Mouse (Mus musculus) stomach, adult 2 months (tissue): Measurements from ENCODE around the gene Abcf1. TPM values are rescaled to one million over a fixed set of nuclear protein-coding genes. Genes with fewer than 3 reads are reported as not detected.

ENCODE experiments used
- polyA plus RNA-seq: library from polyadenylated mRNA; depleted of rRNA; stranded (reverse); fragments of >200 nt; gene quantifications from 2 replicates; pipeline ENCODE4 v1.2.3, GENCODE M21; 2012; rRNA removed

Abcf1 gene
- polyA plus RNA-seq = 39.1 and 41.5 TPM in 2 replicates

DNA sequence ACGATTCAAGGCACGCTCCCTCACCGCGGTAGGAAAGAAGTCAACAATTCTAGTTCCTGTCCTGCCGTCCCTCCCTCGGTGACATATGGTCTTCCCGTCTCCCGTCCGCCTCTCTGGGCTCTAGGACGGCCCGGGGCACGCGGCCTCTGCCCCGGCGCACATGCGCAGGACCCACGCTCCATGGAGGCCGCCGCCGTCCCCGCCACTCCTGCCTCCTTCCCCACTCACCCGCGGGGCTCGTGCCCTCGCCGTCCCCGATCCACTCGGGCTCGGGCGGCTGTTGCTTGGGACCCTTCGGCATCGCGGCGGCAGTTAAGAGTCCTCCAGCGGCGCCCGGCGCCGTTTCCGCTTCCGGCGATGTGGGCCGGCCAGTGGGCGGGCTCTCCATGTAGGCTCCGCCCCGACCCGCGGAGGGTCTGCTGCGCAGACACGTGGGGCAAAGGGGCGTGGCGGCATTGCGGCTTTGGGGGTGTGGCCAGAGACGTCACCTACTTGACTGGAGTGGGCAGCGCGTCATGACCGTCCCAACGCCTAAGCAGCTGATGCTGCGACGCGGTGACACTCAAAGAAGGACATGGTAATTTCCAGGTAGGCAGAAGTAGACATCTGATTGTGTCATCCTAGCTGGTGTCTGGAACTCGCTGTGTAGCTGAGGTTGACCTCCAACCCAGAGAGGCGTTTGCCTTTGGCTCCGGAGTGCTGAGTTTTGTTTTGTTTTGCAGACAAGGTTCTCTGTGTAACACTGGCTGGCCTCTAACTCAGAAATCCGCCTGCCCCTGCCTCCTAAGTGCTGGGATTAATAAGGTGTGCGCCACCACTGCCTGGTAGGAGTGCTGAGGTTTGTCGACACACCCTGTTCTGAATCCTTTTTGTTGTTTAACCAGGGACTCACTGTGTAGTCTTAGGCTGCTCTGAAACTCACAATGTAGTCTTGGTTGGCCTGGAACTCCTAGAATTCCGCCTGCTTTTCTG lies at the start of gene Abcf1:
Gene Abcf1 (minus strand): TSS at position 344 of the 972 bp plus-strand sequence.

DNA sequence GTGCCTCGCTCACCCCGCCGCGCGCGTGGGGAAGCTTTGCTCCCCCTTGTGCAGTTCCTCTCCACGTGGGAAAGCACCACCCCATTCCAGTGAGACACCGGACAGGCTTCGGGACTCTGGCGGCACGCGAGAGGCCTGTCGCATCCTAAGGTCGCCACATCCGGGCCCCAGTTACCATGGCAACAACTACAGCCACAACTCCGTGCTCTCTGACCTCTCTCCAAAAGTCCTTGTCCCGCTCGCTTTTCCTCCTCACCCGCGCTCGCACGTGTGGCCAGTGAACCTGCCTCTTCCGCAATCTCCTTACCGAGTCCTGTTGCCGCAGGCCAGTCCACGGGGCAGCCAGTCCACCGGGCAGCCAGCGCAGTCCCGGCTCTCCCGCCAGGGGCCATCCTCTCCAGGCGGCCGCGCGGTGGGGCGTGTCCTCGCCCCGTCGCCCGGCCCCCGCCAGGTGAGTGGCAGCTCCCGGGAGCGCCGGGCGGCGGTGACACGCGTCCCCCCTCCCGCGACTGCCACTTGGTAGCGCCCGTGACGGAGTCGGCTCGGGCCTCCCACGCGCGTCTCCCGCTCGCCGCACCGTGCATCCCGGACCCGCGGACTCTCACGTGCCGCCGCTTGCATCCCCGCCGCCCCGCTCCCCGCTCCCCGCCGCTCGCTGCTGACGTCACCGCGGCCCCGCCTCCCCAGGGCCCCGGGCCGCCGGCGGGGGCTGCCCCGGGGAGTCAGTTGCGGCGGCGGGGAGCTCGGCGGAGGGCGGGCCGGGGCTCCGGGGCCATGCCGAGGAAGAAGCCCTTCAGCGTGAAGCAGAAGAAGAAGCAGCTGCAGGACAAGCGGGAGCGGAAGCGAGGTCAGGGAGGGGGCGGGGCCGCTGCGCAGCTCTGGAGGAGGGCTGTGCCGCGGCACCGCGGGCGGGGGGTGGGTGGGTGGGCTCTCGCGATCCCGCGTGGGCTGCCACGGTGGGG lies 10.1 kb upstream of the Abcf1 start, which contains the start of the genes Gnl1 and Prr3:
Gene Gnl1 (plus strand): TSS at position 451 of the 962 bp plus-strand sequence.
Gene Prr3 (minus strand): TSS at position 836 of the 962 bp plus-strand sequence.

GRCm38 (mm10) chr17:35916297-35917142 lies 53.0 kb downstream of the Abcf1 start, which contains the start of the genes Mrps18b and Ppp1r10:
TSS of gene Mrps18b (minus strand) at chr17:35916389.
TSS of gene Ppp1r10 (plus strand) at chr17:35916434.

GRCm38 (mm10) chr17:35909919-35910369 lies 59.6 kb downstream of the Abcf1 start, which contains the start of gene Atat1:
TSS of gene Atat1 (minus strand) at chr17:35910075.

Other genes starting within 250 kb of the Abcf1 start
- gene Ier3, start 148.1 kb downstream of the Abcf1 start, polyA plus RNA-seq = 23.9 and 30.3 TPM in 2 replicates
- 22.0 and 23.0 TPM in 2 replicates for gene Flot1, start 146.5 kb downstream of the Abcf1 start, polyA plus RNA-seq
- 102 and 111 TPM in 2 replicates for gene Tubb5, start 131.5 kb downstream of the Abcf1 start, polyA plus RNA-seq
- 1.1 and 2.2 TPM in 2 replicates for gene Mdc1, start 128.2 kb downstream of the Abcf1 start, polyA plus RNA-seq
- gene Nrm, start 108.4 kb downstream of the Abcf1 start, polyA plus RNA-seq = 9.1 and 10.5 TPM in 2 replicates
- gene Ppp1r18, start 104.2 kb downstream of the Abcf1 start, polyA plus RNA-seq = 12.3 and 16.8 TPM in 2 replicates
- 20.6 and 21.0 TPM in 2 replicates for gene Dhx16, start 89.9 kb downstream of the Abcf1 start, polyA plus RNA-seq
- gene 2310061I04Rik, start 72.3 kb downstream of the Abcf1 start, polyA plus RNA-seq = 53.9 and 85.6 TPM in 2 replicates
- gene Atat1, start 59.7 kb downstream of the Abcf1 start, polyA plus RNA-seq = 22.6 and 22.8 TPM in 2 replicates
- 38.4 and 50.2 TPM in 2 replicates for gene Mrps18b, start 53.4 kb downstream of the Abcf1 start, polyA plus RNA-seq
- gene Ppp1r10, start 53.3 kb downstream of the Abcf1 start, polyA plus RNA-seq = 13.8 and 14.0 TPM in 2 replicates
- 9.6 and 12.7 TPM in 2 replicates for gene Gnl1, start 10.1 kb upstream of the Abcf1 start, polyA plus RNA-seq
- 6.3 and 6.9 TPM in 2 replicates for gene Prr3, start 10.5 kb upstream of the Abcf1 start, polyA plus RNA-seq
- 0.18 and 0.83 TPM in 2 replicates for gene H2-T24, start 50.8 kb upstream of the Abcf1 start, polyA plus RNA-seq
- gene H2-T23, start 63.1 kb upstream of the Abcf1 start, polyA plus RNA-seq = 60.2 and 70.8 TPM in 2 replicates
- 13.8 and 15.3 TPM in 2 replicates for gene H2-T22, start 73.0 kb upstream of the Abcf1 start, polyA plus RNA-seq
- gene Gm6034, start 73.2 kb upstream of the Abcf1 start, polyA plus RNA-seq = 0.05 and 0.11 TPM in 2 replicates
- 0.05 TPM in 1 of 2 replicates, not detected in the other for gene Gm11127, start 88.6 kb upstream of the Abcf1 start, polyA plus RNA-seq
- 0.12 TPM in 1 of 2 replicates, not detected in the other for gene Gm19684, start 151.9 kb upstream of the Abcf1 start, polyA plus RNA-seq
- gene Gm7030, start 159.7 kb upstream of the Abcf1 start, polyA plus RNA-seq = not detected in 2 replicates
- gene Gm8909, start 198.8 kb upstream of the Abcf1 start, polyA plus RNA-seq = 0.17 and 0.55 TPM in 2 replicates
- gene H2-T3, start 220.5 kb upstream of the Abcf1 start, polyA plus RNA-seq = not detected in 2 replicates